Mouse (Mus musculus): ENCODE measurements around the gene Slit3. TPM values are rescaled to one million over a fixed set of nuclear protein-coding genes. Genes with fewer than 3 reads are reported as not detected.

The Slit3 gene
- polyA plus RNA-seq, 1 experiment from 2014 or later: not detected

DNA sequence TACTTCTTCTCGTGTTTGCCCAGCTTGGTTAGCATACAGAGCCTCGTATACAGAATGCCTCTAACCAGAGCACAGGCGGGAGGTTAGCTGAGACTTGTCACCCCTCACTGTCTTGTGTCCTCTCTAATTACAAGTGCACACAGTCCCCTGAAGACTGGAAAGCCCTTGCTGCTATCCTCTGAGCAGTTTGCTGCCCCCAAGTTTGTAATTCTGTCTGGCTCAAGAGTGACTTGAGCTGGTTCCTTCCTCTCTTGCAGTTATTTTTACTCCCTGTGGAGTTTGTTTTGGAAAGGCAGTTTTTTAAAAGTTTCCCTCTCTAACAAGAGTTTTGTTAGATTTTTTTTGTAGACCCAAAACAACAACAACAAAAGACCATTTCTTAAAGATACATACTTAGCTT, 285.0 kb downstream of the Slit3 start:
- WGBS (ENCODE audit: missing documents): 66% methylated on average over 3 of the region's 3 CpGs

DNA sequence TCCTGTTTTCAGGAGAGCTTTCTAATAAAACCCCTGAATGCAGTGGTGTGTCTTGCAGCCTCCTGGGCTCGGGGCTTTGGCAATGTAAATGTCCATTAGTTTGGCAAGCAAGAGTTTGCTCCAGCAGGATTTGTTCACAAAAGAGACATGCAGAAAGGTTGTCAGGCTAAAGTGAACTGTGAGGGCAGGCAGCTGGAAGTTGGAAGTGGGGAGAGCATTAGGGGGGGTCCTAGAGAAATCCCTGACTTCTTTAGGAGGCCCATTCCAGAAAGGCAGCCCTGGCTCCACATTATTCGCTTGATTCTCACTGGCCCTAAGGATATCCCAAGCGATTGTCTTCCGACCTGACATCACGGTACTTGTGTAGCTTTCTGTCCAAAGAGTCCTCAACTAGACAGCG, 285.5 kb downstream of the Slit3 start:
- WGBS (ENCODE audit: missing documents): 82% methylated on average over 6 of the region's 6 CpGs
- Histone ChIP-seq H3K27ac (no peak overlapping the region), H3K4me3 (ENCODE audit: inconsistent target) (no peak overlapping the region), H3K79me2 (ENCODE audit: inconsistent target) (no peaks in the 10 kb centered on the region), H3K36me3 (ENCODE audit: inconsistent target) (no peaks in the 10 kb centered on the region)

More for the DNA sequence above, 285.0 kb downstream of the Slit3 start:
- Histone ChIP-seq H3K36me3 (ENCODE audit: inconsistent target) (no peaks in the 10 kb centered on the region), H3K4me3 (ENCODE audit: inconsistent target) (no peak overlapping the region), H3K79me2 (ENCODE audit: inconsistent target) (no peaks in the 10 kb centered on the region), H3K27ac (no peak overlapping the region)

DNA sequence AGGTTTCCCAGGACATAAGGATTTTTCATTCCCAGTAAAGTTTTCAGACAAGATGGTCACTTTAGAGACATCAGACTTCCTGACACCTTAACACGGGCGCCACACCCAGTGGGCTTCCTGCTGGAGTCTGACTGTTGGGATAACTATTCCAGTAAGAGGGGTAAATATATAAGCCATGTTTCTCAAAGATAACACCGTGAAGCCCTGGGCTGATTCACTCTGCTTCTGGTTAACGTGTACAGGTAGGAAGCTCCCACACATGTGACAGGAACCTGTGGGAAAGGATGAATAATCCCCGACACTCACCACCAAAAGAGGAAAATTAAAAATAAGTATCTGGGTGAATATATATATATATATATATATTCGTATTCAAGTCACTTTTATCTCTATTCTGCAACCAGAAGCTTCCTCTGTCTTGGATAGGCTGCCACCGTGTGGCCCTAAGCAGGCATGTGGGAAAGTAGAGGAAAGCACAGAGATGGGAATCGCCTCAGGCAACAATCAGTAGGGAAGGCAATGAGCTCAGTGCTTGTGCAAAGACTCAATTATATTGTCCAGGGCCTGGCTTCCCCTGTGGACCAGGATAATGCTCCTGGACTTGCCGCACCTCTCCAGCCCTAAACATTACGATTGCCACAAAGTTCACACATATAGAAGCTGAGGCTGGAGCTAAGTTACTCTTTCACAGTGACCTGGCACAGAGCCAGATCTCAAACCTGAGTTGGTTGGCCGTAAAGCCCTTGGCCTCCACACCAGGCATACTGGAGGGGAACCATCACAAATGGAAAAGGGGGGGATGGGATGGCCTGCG, 286.5 kb downstream of the Slit3 start:
- no peak overlapping the region for H3K4me3 ChIP-seq (ENCODE audit: inconsistent target)
- no peaks in the 10 kb centered on the region for H3K36me3 ChIP-seq (ENCODE audit: inconsistent target)
- no peaks in the 10 kb centered on the region for H3K79me2 ChIP-seq (ENCODE audit: inconsistent target)
- 56% methylated on average over 12 of the region's 12 CpGs for WGBS (ENCODE audit: missing documents)
- H3K27ac ChIP-seq: no peak overlapping the region

DNA sequence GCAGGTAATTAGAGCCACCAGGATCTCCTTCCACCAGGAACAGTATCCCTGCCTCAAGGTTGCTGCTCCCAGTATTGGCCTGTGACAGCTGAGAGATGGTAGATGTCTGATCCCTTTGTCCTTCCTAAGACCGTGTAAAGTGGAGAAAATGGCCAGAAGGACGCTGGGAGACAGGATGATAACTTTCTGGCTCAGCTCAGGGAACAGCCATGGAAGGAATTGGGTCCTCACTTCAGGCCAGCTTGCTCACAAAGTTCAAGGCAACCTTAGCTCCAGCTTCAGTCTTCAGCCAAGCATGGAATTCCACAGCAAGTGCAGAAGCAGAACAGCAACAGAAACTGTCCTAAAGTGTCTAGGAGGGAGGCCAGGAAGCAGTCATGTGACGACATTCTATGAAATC, 289.4 kb downstream of the Slit3 start:
- 64% methylated on average over 3 of the region's 3 CpGs for WGBS (ENCODE audit: missing documents)
- Histone ChIP-seq H3K27ac (no peak overlapping the region), H3K4me3 (ENCODE audit: inconsistent target) (no peak overlapping the region)

DNA sequence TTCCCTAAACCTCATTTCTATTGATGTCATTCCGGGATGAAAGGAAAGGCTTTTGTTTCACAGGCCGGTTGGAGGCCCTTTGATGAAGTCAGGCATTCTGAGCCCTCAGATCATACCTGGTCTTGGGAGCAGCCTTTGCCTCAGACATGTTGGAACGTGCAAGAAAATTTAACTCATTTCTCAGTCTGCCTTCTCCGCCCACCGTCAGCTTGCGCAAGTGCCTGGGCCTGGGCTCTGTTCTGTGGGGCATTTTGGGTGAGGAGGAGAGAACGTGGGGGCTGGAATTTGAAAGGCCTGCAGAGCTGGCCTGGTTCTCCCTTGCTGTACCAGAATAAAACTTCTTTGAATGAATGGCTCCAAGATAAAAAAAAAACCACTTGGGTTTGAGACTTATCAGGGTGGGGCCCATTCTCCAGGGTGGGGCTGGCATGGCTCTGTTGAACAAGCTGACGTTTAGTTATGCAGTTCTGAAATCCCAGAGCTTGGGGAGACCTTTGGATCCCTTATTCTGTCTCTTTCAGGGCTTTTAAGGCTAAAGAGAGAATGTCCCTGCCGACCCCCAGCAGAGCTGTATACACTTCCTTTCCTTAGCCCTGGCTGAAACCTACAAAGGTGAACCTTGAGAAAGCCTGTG, 294.9 kb downstream of the Slit3 start:
- WGBS (ENCODE audit: missing documents): 81% methylated on average over 9 of the region's 9 CpGs
- Histone ChIP-seq H3K4me3 (ENCODE audit: inconsistent target) (no peak overlapping the region), H3K27ac (no peak overlapping the region), H3K79me2 (ENCODE audit: inconsistent target) (no peaks in the 10 kb centered on the region), H3K36me3 (ENCODE audit: inconsistent target) (no peaks in the 10 kb centered on the region)

More for the DNA sequence above, 289.4 kb downstream of the Slit3 start:
- H3K79me2 ChIP-seq (ENCODE audit: inconsistent target): no peaks in the 10 kb centered on the region
- no peaks in the 10 kb centered on the region for H3K36me3 ChIP-seq (ENCODE audit: inconsistent target)

DNA sequence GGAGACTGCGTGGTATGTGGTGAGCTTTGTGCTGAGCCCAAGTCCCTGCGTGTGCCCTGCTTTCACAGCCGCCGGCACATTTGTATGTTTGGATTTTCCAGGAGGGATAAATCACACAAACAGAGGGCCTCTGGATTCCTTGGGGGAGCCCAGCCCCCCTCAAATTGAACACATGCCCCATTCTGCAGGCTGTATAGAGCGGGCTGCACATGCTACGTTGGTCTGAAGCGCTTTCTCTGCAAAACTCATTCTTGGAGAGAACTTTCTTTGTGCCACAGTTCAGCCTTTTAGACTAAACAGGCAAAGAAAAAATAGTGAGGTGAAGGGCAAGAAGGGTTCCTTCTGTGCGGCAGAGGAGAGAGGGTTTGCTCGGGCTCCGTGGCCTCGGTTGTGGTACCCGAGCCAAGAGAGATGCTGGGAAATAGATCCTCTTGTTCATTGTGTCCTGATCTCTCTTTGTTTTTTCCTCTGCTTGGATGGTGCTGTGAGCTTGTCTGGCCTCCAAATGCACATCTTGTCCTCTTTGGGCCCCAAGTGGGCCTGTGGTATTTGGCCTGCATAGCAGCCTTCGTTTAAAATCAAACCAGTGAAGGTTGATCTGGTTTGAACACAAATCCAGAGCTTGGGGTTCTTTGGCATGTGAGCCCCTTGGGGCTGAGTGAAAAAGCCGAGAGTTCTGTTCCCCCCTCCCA, 295.5 kb downstream of the Slit3 start:
- no peak overlapping the region for H3K27ac ChIP-seq
- no peaks in the 10 kb centered on the region for H3K36me3 ChIP-seq (ENCODE audit: inconsistent target)
- over 99% methylated on average over 14 of the region's 14 CpGs for WGBS (ENCODE audit: missing documents)
- no peaks in the 10 kb centered on the region for H3K79me2 ChIP-seq (ENCODE audit: inconsistent target)
- no peak overlapping the region for H3K4me3 ChIP-seq (ENCODE audit: inconsistent target)

DNA sequence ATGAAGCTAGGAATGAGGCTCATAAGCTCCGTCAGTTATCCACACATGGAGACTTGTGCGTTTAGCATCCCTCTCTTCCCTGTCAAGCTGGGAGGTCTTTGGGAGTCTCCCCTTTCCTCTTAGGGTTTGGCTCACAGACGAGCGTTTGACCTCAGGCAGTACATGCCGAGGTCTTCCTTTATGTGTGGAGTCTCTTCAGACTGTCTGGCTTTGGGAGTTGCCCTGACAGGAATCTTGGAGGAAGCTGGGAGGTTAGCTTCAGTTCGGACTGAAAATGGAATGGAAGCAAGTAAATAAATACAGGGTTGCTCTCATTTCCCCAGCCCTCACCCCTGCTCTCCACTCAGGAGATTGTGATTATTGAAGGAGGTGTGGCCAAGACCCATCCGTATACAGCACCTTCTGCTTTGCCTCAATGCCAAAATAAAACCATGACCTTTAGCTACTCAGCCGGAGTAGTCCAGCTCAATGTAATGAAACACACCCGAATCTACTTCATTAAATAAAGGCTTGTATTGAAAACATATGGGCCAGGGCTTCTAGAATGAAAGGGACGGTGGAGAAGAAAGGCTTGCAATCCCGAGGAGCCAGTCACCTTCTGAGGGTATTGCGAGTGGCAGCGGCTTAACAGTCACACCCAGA, 297.0 kb downstream of the Slit3 start:
- no peaks in the 10 kb centered on the region for H3K36me3 ChIP-seq (ENCODE audit: inconsistent target)
- WGBS (ENCODE audit: missing documents): 84% methylated on average over 13 of the region's 13 CpGs
- no peaks in the 10 kb centered on the region for H3K79me2 ChIP-seq (ENCODE audit: inconsistent target)
- no peak overlapping the region for H3K4me3 ChIP-seq (ENCODE audit: inconsistent target)
- H3K27ac ChIP-seq: no peak overlapping the region

DNA sequence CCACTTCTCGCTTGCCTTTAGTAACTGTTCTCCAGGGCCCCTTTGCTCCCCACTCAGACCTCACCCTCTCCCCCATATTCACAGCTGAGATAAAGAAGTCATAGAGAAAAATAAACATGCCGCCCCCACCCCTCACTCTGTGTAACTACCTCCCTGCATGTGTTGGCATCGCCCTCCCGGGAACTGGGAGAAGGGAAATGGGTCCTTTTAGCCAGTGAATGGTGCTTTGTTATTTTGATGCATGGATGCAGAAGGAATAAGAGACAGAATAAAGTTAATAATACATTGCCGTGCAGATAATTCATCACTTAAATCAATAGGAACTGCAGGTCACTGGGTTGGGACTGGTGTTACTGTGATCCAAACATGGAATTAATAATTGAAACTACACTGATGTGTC, 298.0 kb downstream of the Slit3 start:
- 94% methylated on average over 5 of the region's 5 CpGs for WGBS (ENCODE audit: missing documents)
- no peaks in the 10 kb centered on the region for H3K79me2 ChIP-seq (ENCODE audit: inconsistent target)
- no peaks in the 10 kb centered on the region for H3K36me3 ChIP-seq (ENCODE audit: inconsistent target)
- no peak overlapping the region for H3K4me3 ChIP-seq (ENCODE audit: inconsistent target)
- no peak overlapping the region for H3K27ac ChIP-seq

DNA sequence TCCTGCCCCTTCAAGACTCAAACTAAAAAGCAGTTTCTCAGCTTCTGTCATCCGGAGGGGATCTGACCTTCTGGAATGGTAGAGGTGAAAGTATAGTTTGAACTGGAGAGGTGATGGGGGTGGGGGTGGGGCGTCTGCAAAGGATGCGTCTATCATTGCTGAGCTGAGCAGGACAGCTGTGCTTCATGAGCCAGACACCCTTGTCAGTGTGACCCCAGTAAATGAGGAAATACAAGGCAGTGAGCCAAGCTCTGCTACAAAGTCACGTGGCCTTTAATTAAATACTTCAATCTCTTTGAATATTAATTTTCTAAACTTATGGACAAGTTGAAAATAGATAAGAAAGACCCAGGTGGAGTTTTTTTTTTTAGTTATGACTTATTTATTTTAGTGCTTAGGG, 300.7 kb downstream of the Slit3 start:
- no peaks in the 10 kb centered on the region for H3K79me2 ChIP-seq (ENCODE audit: inconsistent target)
- no peaks in the 10 kb centered on the region for H3K36me3 ChIP-seq (ENCODE audit: inconsistent target)
- H3K4me3 ChIP-seq (ENCODE audit: inconsistent target): no peak overlapping the region
- WGBS (ENCODE audit: missing documents): 70% methylated on average over 3 of the region's 4 CpGs
- H3K27ac ChIP-seq: no peak overlapping the region

DNA sequence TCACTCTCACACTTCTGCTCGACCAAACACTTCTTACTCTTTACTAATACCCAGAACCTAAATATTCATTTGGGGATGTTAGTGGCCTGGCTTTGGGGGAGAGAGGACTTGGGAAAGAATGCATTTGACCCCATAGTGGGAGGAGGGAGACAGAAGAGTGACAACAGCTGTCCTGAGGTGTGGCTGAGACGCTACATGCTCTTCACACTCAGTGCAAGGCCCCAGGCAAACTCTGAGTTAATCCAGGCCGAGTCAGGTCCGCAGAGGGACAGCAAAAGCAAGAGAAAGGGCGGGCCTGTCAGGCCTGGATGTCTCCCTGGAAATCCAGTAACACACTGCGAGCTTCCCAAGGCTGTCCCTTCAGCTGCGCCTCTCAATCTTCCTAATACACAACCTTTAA, 307.0 kb downstream of the Slit3 start:
- Histone ChIP-seq H3K27ac (no peak overlapping the region), H3K36me3 (ENCODE audit: inconsistent target) (no peaks in the 10 kb centered on the region), H3K79me2 (ENCODE audit: inconsistent target) (no peaks in the 10 kb centered on the region), H3K4me3 (ENCODE audit: inconsistent target) (no peak overlapping the region)
- WGBS (ENCODE audit: missing documents): 77% methylated on average over 7 of the region's 7 CpGs

DNA sequence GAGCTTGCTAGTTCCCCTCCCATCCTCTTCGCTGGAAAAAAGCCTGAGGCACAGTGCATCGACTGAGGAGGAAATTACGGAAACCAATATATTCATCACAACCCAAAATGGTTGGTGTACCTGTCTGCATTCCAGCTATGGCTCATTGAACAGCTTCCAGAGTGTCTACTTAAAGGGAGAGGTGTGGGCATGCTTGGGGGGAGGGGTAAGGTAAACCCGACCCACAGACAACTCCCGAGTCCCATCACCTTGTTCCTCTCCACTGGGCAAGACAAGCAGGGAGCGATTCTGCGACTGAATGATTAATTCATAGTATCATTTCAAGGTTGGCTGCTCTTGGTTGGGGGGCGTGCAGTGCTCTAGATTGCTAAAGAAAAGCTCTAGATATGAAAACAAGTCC, 310.1 kb downstream of the Slit3 start:
- Histone ChIP-seq H3K36me3 (ENCODE audit: inconsistent target) (no peaks in the 10 kb centered on the region), H3K4me3 (ENCODE audit: inconsistent target) (no peak overlapping the region), H3K27ac (no peak overlapping the region), H3K79me2 (ENCODE audit: inconsistent target) (no peaks in the 10 kb centered on the region)
- 82% methylated on average over 8 of the region's 8 CpGs for WGBS (ENCODE audit: missing documents)

DNA sequence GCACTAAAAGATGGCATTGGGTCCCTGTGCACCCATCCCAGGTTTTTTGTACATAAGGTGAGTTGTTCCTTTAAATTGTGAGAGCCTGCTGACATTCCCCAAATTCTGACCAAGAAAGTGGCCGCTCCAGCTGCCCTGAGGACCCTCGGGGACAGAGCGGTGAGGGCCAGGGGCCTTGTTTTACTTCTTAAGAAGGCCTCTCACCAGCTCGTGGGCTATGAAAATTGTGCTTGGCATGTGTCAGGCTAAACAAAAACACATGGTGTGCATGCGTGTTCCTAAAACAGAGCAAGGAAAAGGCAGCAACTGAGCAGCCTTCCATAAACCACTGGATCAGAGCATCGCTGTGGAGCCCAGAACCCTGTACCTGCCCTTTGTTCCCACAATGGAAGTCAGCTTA, 316.5 kb downstream of the Slit3 start:
- WGBS (ENCODE audit: missing documents): 87% methylated on average over 6 of the region's 6 CpGs
- Histone ChIP-seq H3K36me3 (ENCODE audit: inconsistent target) (no peaks in the 10 kb centered on the region), H3K79me2 (ENCODE audit: inconsistent target) (no peaks in the 10 kb centered on the region)

DNA sequence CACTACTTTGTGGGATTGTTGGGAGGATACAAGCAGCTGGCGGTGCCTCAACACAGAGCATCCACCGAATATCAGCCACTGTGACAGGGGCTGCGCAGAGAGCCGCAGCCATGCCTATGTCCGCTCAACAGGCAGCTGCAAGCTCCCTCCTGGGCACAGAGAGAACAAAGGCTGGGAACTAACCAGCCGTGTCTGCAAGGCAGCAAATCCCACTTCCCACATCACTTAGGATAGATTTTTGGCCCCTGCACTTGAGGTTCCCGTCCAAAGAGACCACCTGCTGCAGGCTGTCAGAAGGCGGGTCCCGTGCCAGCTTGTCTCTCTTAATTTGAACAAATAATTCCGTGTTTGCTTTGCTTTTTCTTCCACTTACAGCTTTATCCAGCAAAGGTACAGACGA, 319.2 kb downstream of the Slit3 start:
- Histone ChIP-seq H3K4me3 (ENCODE audit: inconsistent target) (no peak overlapping the region), H3K79me2 (ENCODE audit: inconsistent target) (no peaks in the 10 kb centered on the region), H3K36me3 (ENCODE audit: inconsistent target) (no peaks in the 10 kb centered on the region), H3K27ac (no peak overlapping the region)
- WGBS (ENCODE audit: missing documents): 85% methylated on average over 11 of the region's 11 CpGs

More for the DNA sequence above, 316.5 kb downstream of the Slit3 start:
- Histone ChIP-seq H3K27ac (no peak overlapping the region), H3K4me3 (ENCODE audit: inconsistent target) (no peak overlapping the region)

DNA sequence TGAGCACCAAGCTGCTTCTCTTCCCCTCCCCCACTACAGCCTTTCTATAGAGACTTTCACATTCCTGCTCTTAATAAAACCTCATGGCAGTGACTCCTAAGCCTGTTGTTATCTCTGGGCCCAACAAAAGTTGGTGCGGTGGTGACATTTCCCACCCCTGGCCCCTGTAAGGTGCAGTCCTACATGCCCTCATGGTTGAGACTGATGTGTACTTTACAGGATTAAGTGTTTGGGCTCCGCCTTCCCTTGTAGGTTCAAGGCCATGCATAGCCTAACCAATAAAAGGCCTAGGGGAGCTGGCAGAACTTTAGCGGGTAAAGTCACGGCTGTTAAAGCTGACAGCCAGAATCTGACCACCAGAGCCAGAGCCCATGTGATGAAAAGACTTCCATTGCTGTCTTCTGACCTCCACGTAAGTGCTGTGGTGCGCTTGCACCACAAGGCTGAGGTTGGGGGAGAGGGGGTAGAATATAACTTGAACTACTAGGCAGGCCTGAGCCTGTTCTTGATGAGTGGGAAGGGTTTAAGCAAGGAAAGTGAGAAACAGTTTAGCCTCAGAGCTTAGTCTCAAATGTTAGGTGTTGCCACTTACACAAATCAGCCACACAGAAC, 323.6 kb downstream of the Slit3 start:
- no peak overlapping the region for H3K4me3 ChIP-seq (ENCODE audit: inconsistent target)
- WGBS (ENCODE audit: missing documents): 90% methylated on average over 6 of the region's 6 CpGs
- no peak overlapping the region for H3K27ac ChIP-seq
- H3K79me2 ChIP-seq (ENCODE audit: inconsistent target): no peaks in the 10 kb centered on the region
- no peaks in the 10 kb centered on the region for H3K36me3 ChIP-seq (ENCODE audit: inconsistent target)

All from macrophage (primary cell).